Mouse (Mus musculus) myocyte (in vitro differentiated cells): Measurements from ENCODE around the gene Gamt. TPM values are rescaled to one million over a fixed set of nuclear protein-coding genes. Genes with fewer than 3 reads are reported as not detected.
"Not testable (repeated sequence)": the region's sequence is repeated elsewhere in the genome, so short reads cannot be mapped to it uniquely, and the experiment has no call there.

Source experiments
- H3K27me3 ChIP-seq: one replicate; pipeline ENCODE4 v1.6.1; 2011; ENCODE audit not compliant: control insufficient read depth, insufficient read depth, insufficient read length
- H3K36me3 ChIP-seq: one replicate; pipeline ENCODE4 v1.6.1; 2011; ENCODE audit not compliant: control insufficient read depth, insufficient read depth
- H3K4me2 ChIP-seq: one replicate; pipeline ENCODE4 v1.6.1; 2011; ENCODE audit warnings: low read depth, control low read depth
- H3K4me3 ChIP-seq: one replicate; pipeline ENCODE4 v1.5.1; 2011; ENCODE audit warnings: mild to moderate bottlenecking, control low read depth, moderate library complexity
- H3K79me2 ChIP-seq: one replicate; pipeline ENCODE4 v1.6.1; 2011; ENCODE audit not compliant: control insufficient read depth, insufficient read depth
- H3ac ChIP-seq: one replicate; pipeline ENCODE4 v1.6.1; 2011; ENCODE audit not compliant: control insufficient read depth, insufficient read length
- CEBPB ChIP-seq: IDR thresholded peaks from 2 replicates; pipeline ENCODE4 v1.6.1; 2011; ENCODE audit warnings: mild to moderate bottlenecking, moderate library complexity; ENCODE audit not compliant: poor library complexity, insufficient read depth, severe bottlenecking
- E2F4 ChIP-seq: IDR thresholded peaks from one replicate; pipeline ENCODE4 v1.6.1; 2011; ENCODE audit warnings: mild to moderate bottlenecking, control low read depth, moderate library complexity; ENCODE audit not compliant: insufficient read depth
- MAX ChIP-seq: IDR thresholded peaks from one replicate; pipeline ENCODE4 v1.6.1; 2011; ENCODE audit warnings: low read depth, mild to moderate bottlenecking, control low read depth
- MYOD1 ChIP-seq, 3 experiments: IDR thresholded peaks; one replicate each; pipeline ENCODE4 v1.6.1; 2011; ENCODE audit warnings: control low read depth in 2 of 3, low read depth in 2 of 3, mild to moderate bottlenecking in 2 of 3, moderate library complexity in 1 of 3; ENCODE audit not compliant: insufficient read length in 2 of 3, control insufficient read depth in 1 of 3
- MYOG ChIP-seq, 3 experiments: IDR thresholded peaks; one replicate each; pipeline ENCODE4 v1.6.1; 2011; ENCODE audit warnings: control low read depth in 2 of 3, low read depth in 2 of 3, mild to moderate bottlenecking in 2 of 3; ENCODE audit not compliant: insufficient read length in 2 of 3, control insufficient read depth in 1 of 3, insufficient read depth in 1 of 3
- POLR2A ChIP-seq: IDR thresholded peaks from one replicate; pipeline ENCODE4 v1.6.1; 2011; ENCODE audit warnings: low read depth, mild to moderate bottlenecking, control low read depth, moderate library complexity; ENCODE audit not compliant: insufficient read length
- POLR2AphosphoS2 ChIP-seq: IDR thresholded peaks from one replicate; pipeline ENCODE4 v1.6.1; 2011; ENCODE audit warnings: low read depth, control low read depth; ENCODE audit not compliant: insufficient read length
- REST ChIP-seq: IDR thresholded peaks from one replicate; pipeline ENCODE4 v1.6.1; 2011; ENCODE audit warnings: mild to moderate bottlenecking, control low read depth, moderate library complexity; ENCODE audit not compliant: insufficient read depth, insufficient read length
- SRF ChIP-seq: IDR thresholded peaks from one replicate; pipeline ENCODE4 v1.6.1; 2011; ENCODE audit warnings: low read depth; ENCODE audit not compliant: control insufficient read depth, insufficient read length
- TCF12 ChIP-seq: IDR thresholded peaks from one replicate; pipeline ENCODE4 v1.6.1; 2011; ENCODE audit warnings: mild to moderate bottlenecking, control low read depth; ENCODE audit not compliant: poor library complexity, insufficient read depth, severe bottlenecking
- TCF3 ChIP-seq: IDR thresholded peaks from one replicate; pipeline ENCODE4 v1.6.1; 2011; ENCODE audit warnings: low read depth, control low read depth; ENCODE audit not compliant: insufficient read length
- USF1 ChIP-seq: IDR thresholded peaks from one replicate; pipeline ENCODE4 v1.6.1; 2011; ENCODE audit warnings: low read depth, mild to moderate bottlenecking, control low read depth, moderate library complexity
- polyA plus RNA-seq: library from polyadenylated mRNA; unstranded; fragments of >200 nt; fragmentation: generic; extraction: Trizol; gene quantifications from one replicate; pipeline ENCODE4 v1.2.1, GENCODE M21; 2012; ENCODE audit warnings: missing spikeins

The Gamt gene
- polyA plus RNA-seq, 1 experiment, result 162 TPM

DNA sequence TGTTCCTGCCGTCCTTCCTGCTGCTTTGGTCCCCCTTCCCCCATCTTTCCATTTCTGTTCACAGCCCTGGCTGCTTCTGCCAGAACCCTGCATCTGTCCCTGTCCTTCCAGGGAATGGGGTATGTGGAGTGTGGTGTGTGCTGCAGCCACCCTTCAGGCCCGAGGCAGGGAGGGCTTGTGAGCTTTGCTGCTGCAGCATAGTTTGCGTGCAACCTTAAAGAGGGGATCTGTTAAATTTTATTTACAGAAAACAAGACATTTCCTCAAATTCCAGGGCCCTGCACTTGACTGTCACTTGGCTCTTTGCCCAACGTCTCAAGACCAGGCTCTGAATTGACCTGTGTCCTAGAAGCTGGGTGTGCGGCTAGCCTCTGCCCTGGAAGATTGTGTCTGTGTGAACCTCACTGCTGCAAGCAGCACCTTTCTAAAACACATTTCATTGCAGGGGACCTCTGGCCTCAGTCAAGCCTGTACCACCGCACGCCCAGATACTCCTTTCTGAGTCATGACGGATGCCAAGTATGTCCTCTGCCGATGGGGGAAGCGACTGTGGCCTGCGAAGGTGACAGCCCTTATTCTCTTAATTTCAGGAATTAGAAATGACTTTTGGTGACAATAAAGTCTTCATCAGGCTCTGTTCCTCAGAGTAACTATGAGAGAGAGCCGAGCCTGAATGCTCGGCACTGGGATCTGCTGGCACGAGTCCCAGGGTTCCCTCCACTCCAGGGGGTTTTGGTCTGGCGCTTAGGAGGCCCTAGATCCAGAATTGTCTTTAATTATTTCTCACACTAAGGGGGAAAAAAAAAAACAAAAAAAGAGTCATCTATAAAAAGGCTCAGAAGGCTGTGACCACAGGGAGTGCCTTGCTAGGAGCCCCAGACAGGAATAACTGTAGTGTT lies 32.7 kb downstream of the Gamt start:
- H3K27me3 ChIP-seq, result no peaks in the 10 kb centered on the region
- peaks cover 14% of the 10 kb centered on the region for H3K36me3 ChIP-seq
- peak overlapping the region; percentile 98 for H3K4me2 ChIP-seq
- H3K79me2 ChIP-seq, result peaks cover 21% of the 10 kb centered on the region
- peak overlapping the region; percentile 33 for H3K4me3 ChIP-seq
- no peak overlapping the region for H3ac ChIP-seq
- TF ChIP-seq POLR2A, result no peak
- TF ChIP-seq TCF3, result peak; percentile 45
- no peak for TF ChIP-seq POLR2AphosphoS2
- TF ChIP-seq CEBPB, result no peak
- TF ChIP-seq TCF12, result peak; percentile 51
- peak in 2 of 3 experiments; percentile 5 to 58 for TF ChIP-seq MYOG (IDR thresholded peaks at IDR 0.05; ENCODE audit: control insufficient read depth in 1 of 3, insufficient read depth in 1 of 3, insufficient read length in 2 of 3, low read depth in 2 of 3)
- no peak for TF ChIP-seq E2F4
- TF ChIP-seq MYOD1 (IDR thresholded peaks at IDR 0.05; ENCODE audit: control insufficient read depth in 1 of 3, insufficient read length in 2 of 3, low read depth in 2 of 3), result peak; percentile 94 to 98 (median 97)
- TF ChIP-seq SRF, result no peak

- H3K4me3 ChIP-seq, result peak overlapping the region; percentile 33
- TF ChIP-seq POLR2A, result no peak
- no peak for TF ChIP-seq POLR2AphosphoS2
- no peak for TF ChIP-seq E2F4
- no peak for TF ChIP-seq USF1
- TF ChIP-seq MAX, result no peak
- no peak for TF ChIP-seq MYOD1 (IDR thresholded peaks at IDR 0.05; ENCODE audit: control insufficient read depth in 1 of 3, insufficient read length in 2 of 3, low read depth in 2 of 3)
- TF ChIP-seq TCF12, result no peak
- TF ChIP-seq TCF3, result no peak
- no peak for TF ChIP-seq MYOG (IDR thresholded peaks at IDR 0.05; ENCODE audit: control insufficient read depth in 1 of 3, insufficient read depth in 1 of 3, insufficient read length in 2 of 3, low read depth in 2 of 3)
- TF ChIP-seq REST, result no peak
- TF ChIP-seq SRF, result no peak
- TF ChIP-seq CEBPB, result no peak
- H3K36me3 ChIP-seq, result peaks cover 14% of the 10 kb centered on the region
- peaks cover 21% of the 10 kb centered on the region for H3K79me2 ChIP-seq
- peak overlapping the region; percentile 14 for H3ac ChIP-seq
- peak overlapping the region; percentile 98 for H3K4me2 ChIP-seq
- H3K27me3 ChIP-seq, result no peaks in the 10 kb centered on the region
Measured at GRCm38 (mm10) chr10:80227166-80227539, 33.7 kb downstream of the Gamt start.

DNA sequence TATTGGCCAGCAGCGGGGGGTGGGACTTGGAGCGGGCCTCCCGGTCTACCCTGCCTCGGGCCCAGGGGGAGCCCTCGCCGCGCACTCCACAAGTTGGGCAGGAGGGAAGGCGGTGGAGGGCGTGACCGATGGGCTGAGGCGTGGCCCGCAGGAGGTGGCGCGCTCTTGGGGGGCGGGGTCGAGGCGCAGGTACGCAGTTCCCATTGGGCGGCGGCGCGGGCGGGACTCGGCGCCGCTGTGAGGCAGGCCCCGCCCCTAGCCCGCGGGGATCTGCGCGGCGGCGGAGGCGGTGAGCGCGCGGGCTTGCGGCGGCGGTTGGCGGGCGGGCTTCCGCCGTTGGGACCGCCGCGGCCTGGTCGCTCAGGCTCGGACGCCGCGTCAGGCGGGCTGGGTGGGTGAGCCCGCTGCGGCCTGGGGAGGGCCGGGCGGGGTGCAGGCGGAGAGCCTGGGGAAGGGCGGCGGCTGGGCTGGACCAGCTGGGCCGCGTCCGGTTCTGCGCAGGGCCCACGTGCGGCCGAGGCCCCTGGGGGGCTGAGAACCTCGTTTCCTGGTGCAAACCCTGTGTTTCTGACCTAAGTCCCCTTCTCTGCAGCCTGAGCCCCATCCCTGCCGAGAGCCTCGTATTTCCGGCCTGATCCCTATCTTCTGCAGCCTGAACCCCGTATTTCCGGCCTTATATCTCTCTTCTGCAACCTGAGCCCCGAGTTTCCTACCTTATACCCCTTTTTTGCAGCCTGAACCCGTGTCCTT lies 34.2 kb downstream of the Gamt start, which contains the start of gene Mum1:
TSS of gene Mum1 (plus strand) at position 19 of the 750 bp plus-strand sequence.
- H3K4me3 ChIP-seq, result peak within 1 kb of the TSS; percentile 33
- TF ChIP-seq TCF3, result peak; percentile 3
- TF ChIP-seq USF1, result no peak
- no peak for TF ChIP-seq REST
- TF ChIP-seq POLR2AphosphoS2, result peak; percentile 82
- TF ChIP-seq MAX, result no peak
- no peak for TF ChIP-seq TCF12
- peak; percentile 39 for TF ChIP-seq SRF
- no peak for TF ChIP-seq CEBPB
- peak in 1 of 3 experiments; percentile 2 for TF ChIP-seq MYOG (IDR thresholded peaks at IDR 0.05; ENCODE audit: control insufficient read depth in 1 of 3, insufficient read depth in 1 of 3, insufficient read length in 2 of 3, low read depth in 2 of 3)
- no peak for TF ChIP-seq E2F4
- peak in 1 of 3 experiments; percentile 6 for TF ChIP-seq MYOD1 (IDR thresholded peaks at IDR 0.05; ENCODE audit: control insufficient read depth in 1 of 3, insufficient read length in 2 of 3, low read depth in 2 of 3)
- peak; percentile 75 for TF ChIP-seq POLR2A
- H3K4me2 ChIP-seq, result peak within 1 kb of the TSS; percentile 98
- peaks cover 14% of the 10 kb centered on the region for H3K36me3 ChIP-seq
- no peaks in the 10 kb centered on the region for H3K27me3 ChIP-seq
- peak within 1 kb of the TSS; percentile 14 for H3ac ChIP-seq
- peaks cover 21% of the 10 kb centered on the region for H3K79me2 ChIP-seq

- peak overlapping the region; percentile 33 for H3K4me3 ChIP-seq
- H3K79me2 ChIP-seq, result peaks cover 21% of the 10 kb centered on the region
- H3K36me3 ChIP-seq, result peaks cover 13% of the 10 kb centered on the region
- no peaks in the 10 kb centered on the region for H3K27me3 ChIP-seq
- H3K4me2 ChIP-seq, result peak overlapping the region; percentile 91
- peak overlapping the region; percentile 14 for H3ac ChIP-seq
- TF ChIP-seq SRF (no peak), E2F4 (no peak), MYOG (IDR thresholded peaks at IDR 0.05; ENCODE audit: control insufficient read depth in 1 of 3, insufficient read depth in 1 of 3, insufficient read length in 2 of 3, low read depth in 2 of 3) (no peak), MYOD1 (IDR thresholded peaks at IDR 0.05; ENCODE audit: control insufficient read depth in 1 of 3, insufficient read length in 2 of 3, low read depth in 2 of 3) (no peak)
Measured at GRCm38 (mm10) chr10:80226071-80226415, 34.8 kb downstream of the Gamt start.

GRCm38 (mm10) chr10:80223137-80223536 lies 37.7 kb downstream of the Gamt start:
- not testable (repeated sequence) for H3K4me2 ChIP-seq, H3K27me3 ChIP-seq, H3K4me3 ChIP-seq, H3K36me3 ChIP-seq, H3ac ChIP-seq
- peaks cover 12% of the 10 kb centered on the region for H3K79me2 ChIP-seq
